Mouse (Mus musculus): ENCODE data around the gene Rhod.
A peak's percentile ranks its signal among the peaks of the same experiment; 100 is the strongest.

Rhod gene

DNA sequence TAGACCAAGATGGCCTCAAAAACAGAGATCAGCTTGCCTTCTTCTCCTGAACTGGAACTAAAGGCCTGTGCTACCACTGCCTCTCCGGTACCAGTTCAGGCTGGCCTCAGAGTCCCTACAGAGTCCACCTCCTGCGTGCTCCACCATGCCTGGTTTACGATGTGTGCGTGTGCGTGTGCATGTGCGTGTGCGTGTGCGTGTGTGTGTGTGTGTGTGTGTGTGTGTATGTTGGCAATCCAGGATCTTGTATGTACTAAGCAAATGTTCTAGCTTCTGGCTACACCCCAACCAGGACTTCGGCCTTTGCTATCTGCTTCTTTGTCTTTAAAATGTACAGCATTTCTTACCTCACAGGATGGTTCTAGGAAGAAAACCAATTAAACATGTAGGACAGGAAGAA is 10.0 kb upstream of the Rhod start:
- DNase-seq = no peak

DNA sequence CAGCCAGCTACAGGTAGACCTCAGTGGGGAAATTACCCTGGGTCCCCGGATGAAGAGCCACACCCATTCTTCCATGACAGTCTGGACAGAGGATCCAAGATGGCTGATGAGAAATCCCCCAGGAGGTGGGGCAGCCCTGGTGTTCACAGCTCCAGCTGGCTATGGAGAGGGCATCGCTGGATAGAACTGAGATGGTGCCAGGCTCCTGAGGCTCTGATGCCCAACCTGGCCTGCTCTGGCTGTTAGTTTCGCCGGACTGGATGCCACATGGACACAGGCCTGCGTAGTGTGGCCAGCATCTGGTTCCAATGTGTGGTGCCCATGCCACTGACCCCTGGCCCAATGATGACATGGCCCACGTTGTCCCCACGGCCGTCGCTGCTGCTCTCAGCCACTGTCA is 8.2 kb upstream of the Rhod start:
- DNase-seq = no peak

- peak; percentile 43 to 48 for DNase-seq
These were observed 7.6 kb upstream of the Rhod start for GRCm38 (mm10) chr19:4446661-4447420.

DNA sequence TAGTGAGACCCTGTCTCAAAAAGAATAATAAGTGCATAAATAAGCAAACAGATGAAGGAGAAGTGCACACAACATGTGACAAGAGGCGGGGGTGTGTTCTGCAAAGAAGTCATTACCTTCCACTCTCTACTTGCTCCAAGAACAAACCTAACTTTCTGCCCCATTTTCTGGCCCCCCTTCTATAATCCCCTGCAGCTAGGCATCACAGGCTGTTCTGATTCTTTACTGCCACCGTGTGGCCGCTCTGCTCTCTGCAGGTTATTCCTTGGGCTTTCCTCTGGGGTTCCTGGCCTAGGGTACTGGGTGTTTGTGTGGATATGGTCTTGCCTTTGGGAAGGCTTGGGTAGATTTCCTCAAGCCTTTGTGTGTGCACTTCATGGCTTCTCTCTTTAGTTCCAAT is 3.2 kb upstream of the Rhod start:
- DNase-seq = peak; percentile 81 to 86

DNA sequence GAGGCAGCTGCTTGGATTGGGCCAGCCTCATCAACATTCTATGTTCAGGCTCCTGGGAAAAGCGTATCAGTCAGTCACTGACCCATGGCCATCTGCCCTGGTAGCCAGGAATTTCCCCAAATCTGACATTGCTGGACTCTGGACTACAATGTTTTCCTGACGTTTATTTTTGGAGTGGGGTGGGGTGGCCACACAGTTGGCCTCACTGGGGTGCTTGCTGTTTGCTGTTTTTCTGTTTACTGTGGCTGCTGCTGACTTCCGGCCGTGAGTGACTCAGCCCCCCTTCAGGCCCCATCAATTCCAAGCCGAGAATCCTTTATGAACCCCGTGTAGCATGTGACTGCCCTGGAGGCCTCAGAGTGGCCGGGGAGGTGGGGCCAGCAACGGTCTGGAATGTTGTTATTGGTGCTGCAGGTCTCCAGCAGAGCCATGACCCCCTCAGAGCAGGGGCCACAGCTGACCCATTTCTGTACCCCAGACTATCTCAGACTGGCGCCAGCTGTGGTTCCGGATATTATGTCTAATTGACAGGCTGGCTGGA is 2.5 kb upstream of the Rhod start:
- DNase-seq = no peak

- DNase-seq = peak; percentile 65 to 73
These were observed 1.9 kb upstream of the Rhod start for GRCm38 (mm10) chr19:4441090-4441591.

DNA sequence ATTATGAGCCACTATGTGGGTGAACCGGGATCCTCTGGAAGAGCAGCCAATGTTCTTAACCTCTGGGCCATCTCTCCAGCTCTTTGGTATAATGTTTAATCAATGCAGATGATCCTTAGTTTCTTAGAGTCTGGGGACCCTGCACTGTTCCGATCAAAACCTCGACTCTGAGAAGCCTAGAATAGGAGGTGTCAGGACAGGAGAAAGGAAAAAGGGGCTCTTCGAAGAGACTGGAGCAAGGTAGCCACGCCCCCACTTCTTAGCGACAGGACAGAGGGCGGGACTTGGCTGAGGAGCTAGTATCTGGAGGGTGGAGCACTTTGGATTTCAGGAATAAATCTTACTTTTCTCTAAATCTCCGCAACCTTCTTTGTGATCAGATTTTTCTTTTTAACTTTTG is 990 bp upstream of the Rhod start:
- no peak for DNase-seq

- no peak for DNase-seq
These were observed 456 bp downstream of the Rhod start for GRCm38 (mm10) chr19:4438791-4439160.

- DNase-seq = no peak
These were observed 1.3 kb downstream of the Rhod start for GRCm38 (mm10) chr19:4437886-4438285.

- no peak for DNase-seq
These were observed 3.0 kb downstream of the Rhod start for GRCm38 (mm10) chr19:4436254-4436653.

- no peak for DNase-seq
These were observed 4.2 kb downstream of the Rhod start for GRCm38 (mm10) chr19:4434999-4435398.

GRCm38 (mm10) chr19:4433756-4434155 is 5.5 kb downstream of the Rhod start:
- no peak for DNase-seq

GRCm38 (mm10) chr19:4430091-4430620 is 9.1 kb downstream of the Rhod start:
- DNase-seq = no peak

DNA sequence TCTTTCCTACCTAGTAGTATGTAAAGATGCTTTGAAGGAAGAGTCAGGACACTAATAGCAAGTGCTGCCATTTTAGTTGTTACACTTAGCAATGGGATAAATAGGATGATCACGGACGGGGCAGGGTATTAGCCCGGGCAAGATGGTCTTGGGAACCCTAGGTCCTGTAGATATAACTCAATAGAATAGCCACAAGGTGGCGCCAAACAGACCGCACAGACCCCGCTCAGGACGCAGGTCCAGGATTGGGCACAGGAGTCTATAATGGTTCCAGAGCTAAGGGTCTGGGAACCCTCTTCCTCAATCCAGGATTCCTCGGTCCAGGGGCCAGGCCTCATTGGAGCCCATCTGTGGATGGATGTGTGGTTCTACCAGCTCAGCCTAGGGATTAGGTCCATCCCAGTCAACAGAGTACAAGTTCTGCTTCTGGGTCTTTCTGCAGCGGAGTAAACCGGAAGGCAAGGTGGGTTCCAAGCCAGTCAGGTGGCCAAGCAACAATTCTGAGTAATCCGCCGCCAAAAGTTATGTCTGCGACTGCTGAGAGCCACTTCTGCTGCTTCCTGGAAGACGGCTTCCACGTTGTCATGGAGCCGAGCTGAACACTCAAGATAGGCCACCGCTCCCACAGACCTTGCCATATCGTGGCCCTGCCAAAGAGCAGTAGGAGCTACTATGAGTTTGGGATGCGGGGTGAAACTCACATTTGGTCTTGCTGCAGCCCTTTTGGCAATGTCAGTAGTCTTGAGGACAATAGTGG is 13.4 kb downstream of the Rhod start:
- DNase-seq = peak in 1 of 2 experiments; percentile 28

DNA sequence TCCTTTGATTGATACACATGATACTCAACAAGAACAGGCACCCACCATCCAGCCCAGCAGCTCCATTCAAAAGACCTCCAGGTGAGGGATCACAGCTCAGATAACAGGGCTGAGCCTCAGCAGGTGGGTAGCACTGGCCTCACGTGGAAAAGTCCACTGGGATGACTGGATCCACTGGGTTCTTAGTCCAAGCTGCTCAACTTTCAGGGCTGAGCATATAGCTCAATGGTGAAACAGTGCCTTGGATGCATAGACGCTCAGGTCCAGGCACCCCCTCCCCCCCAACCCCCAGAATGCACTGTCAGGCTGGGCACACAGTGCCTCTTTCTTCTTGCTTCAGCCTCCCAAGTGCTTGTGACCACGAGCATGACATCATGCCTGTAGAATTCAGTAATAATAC is 16.2 kb downstream of the Rhod start:
- DNase-seq = no peak

DNA sequence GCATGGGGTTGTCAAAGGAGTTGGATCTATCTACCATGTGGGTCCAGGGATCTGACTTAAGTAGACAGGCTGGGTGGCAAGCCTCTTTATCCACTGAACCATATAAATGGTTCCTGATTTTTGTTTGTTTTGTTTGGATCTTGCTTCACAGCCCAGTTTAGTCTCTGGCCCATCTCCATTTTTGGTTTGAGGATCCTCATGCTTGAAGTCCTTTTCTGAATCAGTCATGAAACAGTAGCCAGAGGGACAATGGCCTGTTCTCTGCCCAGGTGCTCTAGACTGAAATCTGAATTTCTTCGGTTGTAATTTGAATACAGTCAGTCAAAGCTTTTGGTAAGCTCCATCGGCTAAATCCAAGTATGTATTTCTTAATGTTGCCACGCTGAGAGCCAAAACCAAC is 16.7 kb downstream of the Rhod start:
- DNase-seq = no peak

GRCm38 (mm10) chr19:4420153-4420910 is 18.9 kb downstream of the Rhod start:
- peak; percentile 60 to 70 for DNase-seq

- no peak for DNase-seq
These were observed 19.5 kb downstream of the Rhod start for GRCm38 (mm10) chr19:4419711-4420110.

- DNase-seq = no peak
These were observed 21.5 kb downstream of the Rhod start for GRCm38 (mm10) chr19:4417713-4418112.

DNA sequence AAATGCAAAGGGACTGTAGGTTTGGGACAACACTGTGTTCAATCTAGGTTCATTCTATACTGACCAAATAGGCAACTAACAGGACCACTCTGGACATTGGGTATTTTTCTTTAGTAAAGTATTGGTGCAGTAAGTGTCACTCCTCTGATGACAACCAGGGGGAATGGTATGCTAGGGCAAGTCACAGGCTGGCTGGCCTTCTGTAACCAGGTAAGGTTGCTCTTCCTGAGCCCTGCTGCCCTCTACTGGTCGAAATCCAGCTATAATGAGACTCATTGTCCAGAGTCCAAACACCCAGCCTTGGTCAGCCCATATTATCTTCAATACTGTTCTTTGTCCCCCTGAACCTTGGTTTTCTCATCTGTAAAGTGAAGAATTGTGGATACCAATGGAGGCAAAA is 22.0 kb downstream of the Rhod start:
- DNase-seq = peak; percentile 79 to 86

DNA sequence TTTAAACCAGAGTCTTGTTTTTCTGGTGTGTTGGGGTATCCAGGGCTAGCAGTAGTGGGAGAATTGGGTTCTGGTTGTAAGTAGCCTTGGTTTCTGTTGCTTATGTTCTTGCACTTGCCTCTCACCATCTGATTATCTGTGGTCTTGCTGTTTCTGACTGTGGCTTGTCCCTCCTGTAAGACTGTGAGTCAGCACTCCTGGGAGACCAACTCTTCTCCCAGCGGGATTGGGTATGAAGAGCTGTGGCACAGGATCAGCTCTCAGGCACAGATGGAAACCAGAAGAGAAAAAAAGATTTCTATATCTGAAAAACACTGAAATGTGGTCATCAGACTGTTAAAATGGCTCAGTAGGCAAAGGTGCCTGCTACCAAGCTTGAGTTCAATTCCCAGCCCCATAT is 24.6 kb downstream of the Rhod start:
- no peak for DNase-seq

DNA sequence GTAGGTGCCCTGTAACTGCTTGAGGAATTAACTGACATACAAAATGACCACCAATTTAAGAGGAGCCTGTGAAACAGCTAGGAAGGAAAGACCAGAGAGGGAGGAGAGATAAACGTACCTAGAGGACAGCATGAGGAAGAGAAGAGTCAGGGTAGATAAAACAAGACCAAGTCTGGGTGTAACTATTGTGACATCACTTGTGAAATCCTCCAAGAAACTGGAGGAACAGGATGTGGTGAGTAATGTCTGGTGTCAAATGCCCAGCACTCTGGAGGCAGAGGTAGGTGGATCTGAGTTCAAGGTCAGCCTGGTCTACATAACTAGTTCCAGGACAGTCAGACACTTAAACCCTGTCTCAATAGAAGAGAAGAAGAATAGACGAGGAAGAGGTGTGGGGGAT is 30.2 kb downstream of the Rhod start:
- DNase-seq = no peak

- DNase-seq = no peak
These were observed 34.4 kb downstream of the Rhod start for GRCm38 (mm10) chr19:4404840-4405239.

All from cerebellum, postnatal 36 days (tissue).